Mouse (Mus musculus) intestine, embryonic 16.5 days (tissue): ENCODE data around the gene Ube2s. TPM values are rescaled to one million over a fixed set of nuclear protein-coding genes. Genes with fewer than 3 reads are reported as not detected.
A peak's percentile ranks its signal among the peaks of the same experiment; 100 is the strongest.
"Not testable (repeated sequence)": the region's sequence is repeated elsewhere in the genome, so short reads cannot be mapped to it uniquely, and the experiment has no call there.

Source experiments
- ATAC-seq: fragments of 200-750 bp; cut with Nextera tagmentation; 2 replicates; pipeline ENCODE4 v1.8.0; 2017; ENCODE audit warnings: moderate TSS enrichment, moderate library complexity
- H3K27ac ChIP-seq: fragments of 300-500 bp; sonication (generic); 2 replicates; pipeline ENCODE4 v1.5.1; 2014; ENCODE audit warnings: mild to moderate bottlenecking, low read length
- H3K27me3 ChIP-seq: fragments of 300-500 bp; sonication (generic); replicated peaks from 2 replicates; pipeline ENCODE4 v1.6.1; 2014; ENCODE audit warnings: low read length, control low read depth, mixed read lengths; ENCODE audit not compliant: control insufficient read depth, insufficient read depth
- H3K36me3 ChIP-seq: fragments of 300-500 bp; sonication (generic); 2 replicates; pipeline ENCODE4 v1.6.1; 2014; ENCODE audit warnings: low read length, control low read depth; ENCODE audit not compliant: control insufficient read depth, insufficient read depth
- H3K4me1 ChIP-seq: fragments of 300-500 bp; sonication (generic); 2 replicates; pipeline ENCODE4 v1.6.1; 2014; ENCODE audit warnings: low read length, control low read depth, mixed read lengths; ENCODE audit not compliant: control insufficient read depth, insufficient read depth
- H3K4me2 ChIP-seq: fragments of 300-500 bp; sonication (generic); 2 replicates; pipeline ENCODE4 v1.6.1; 2014; ENCODE audit warnings: low read depth, low read length, control low read depth
- H3K4me3 ChIP-seq: fragments of 300-500 bp; sonication (generic); 2 replicates; pipeline ENCODE4 v1.5.1; 2014; ENCODE audit warnings: mild to moderate bottlenecking, low read length
- H3K9ac ChIP-seq: fragments of 300-500 bp; sonication (generic); 2 replicates; pipeline ENCODE4 v1.6.1; 2014; ENCODE audit warnings: low read depth, low read length
- H3K9me3 ChIP-seq: fragments of 300-500 bp; sonication (generic); 2 replicates; pipeline ENCODE4 v1.6.1; 2016; ENCODE audit warnings: low read length, control low read depth; ENCODE audit not compliant: control insufficient read depth
- WGBS: fragments of 180-500 bp; shearing (Covaris S2); extraction: QIAGEN DNeasy Blood & Tissue Kit; methylation state at CpG from one replicate; pipeline ENCODE4 v1.1.7; 2014; 5-methylcytosine and 5-hydroxymethylcytosine counted together
- polyA plus RNA-seq: library from polyadenylated mRNA; unstranded; fragments of >200 nt; fragmentation: Nextera tagmentation; extraction: Ambion mirVana; gene quantifications from 2 replicates; pipeline ENCODE4 v1.2.1, GENCODE M21; 2015

The Ube2s gene
- polyA plus RNA-seq, 1 experiment from 2014 or later: 256 TPM

DNA sequence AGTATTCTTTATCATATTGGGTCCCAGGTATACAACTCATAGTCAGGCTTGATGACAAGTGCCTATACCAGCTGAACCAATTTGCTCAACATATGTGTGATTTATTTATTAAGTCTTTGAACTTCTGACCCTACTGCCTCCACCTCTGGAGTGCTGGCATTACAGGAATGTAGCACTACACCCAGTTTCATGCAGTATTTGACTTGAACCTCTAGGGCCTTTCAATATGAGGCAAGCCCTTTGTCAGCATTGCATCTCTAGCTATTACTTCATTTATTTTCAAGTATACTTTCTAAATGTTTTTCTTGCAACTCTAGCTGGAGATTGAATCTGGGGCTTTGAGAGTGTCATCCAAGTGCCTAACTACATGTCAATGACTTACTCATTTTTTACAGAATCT lies 10.1 kb downstream of the Ube2s start:
- no peaks in the 10 kb centered on the region for H3K27me3 ChIP-seq

DNA sequence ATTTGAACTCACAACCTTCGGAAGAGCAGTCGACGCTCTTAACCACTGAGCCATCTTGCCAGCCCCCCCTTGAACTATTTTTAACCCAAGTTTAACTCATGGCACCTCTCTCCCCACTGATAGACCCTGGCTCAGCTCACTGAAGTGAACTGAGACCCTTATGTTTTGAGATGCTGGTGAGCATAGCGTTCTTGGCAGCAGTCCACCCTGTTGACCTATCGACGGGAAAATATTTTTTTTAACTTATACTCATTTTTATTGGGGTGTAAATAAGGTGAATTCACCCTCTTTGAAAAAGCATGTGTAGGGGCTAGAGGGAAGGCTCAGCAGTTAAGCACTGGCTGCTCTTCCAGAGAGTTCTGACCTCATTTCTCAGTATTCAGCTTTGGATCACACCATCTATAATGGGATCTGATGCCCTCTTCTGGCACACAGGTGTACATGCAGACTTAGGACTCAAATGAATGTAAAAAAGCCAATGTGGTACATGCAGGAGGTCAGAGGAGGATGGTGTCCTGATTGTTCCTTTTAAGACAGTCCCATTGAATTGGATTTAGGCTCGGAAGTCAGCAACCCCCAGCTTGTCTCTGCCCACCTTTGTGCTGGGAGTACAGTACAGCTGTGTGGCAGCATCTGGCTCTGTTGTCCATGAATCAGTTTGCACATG lies 16.5 kb downstream of the Ube2s start:
- no peak overlapping the region; the same call in 1 of the 2 replicates for H3K27ac ChIP-seq
- H3K36me3 ChIP-seq: peaks cover 19% of the 10 kb centered on the region
- H3K4me1 ChIP-seq: peaks cover 17% of the 10 kb centered on the region
- no peak overlapping the region for H3K4me3 ChIP-seq
- WGBS: 70% methylated on average over 7 of the region's 7 CpGs
- H3K27me3 ChIP-seq: no peaks in the 10 kb centered on the region
- 0 out of 2 replicates have a peak, but pooled peaks have one; percentile 2 for ATAC-seq
- no peak overlapping the region for H3K9ac ChIP-seq
- no peaks in the 10 kb centered on the region for H3K9me3 ChIP-seq
- H3K4me2 ChIP-seq: no peak overlapping the region

More for the DNA sequence above, 10.1 kb downstream of the Ube2s start:
- ATAC-seq: no peak
- no peaks in the 10 kb centered on the region for H3K9me3 ChIP-seq
- H3K9ac ChIP-seq: no peak overlapping the region
- H3K36me3 ChIP-seq: peaks cover 11% of the 10 kb centered on the region; the same call in 1 of the 2 replicates
- H3K4me3 ChIP-seq: no peak overlapping the region
- H3K4me2 ChIP-seq: no peak overlapping the region
- H3K4me1 ChIP-seq: no peaks in the 10 kb centered on the region
- H3K27ac ChIP-seq: no peak overlapping the region

DNA sequence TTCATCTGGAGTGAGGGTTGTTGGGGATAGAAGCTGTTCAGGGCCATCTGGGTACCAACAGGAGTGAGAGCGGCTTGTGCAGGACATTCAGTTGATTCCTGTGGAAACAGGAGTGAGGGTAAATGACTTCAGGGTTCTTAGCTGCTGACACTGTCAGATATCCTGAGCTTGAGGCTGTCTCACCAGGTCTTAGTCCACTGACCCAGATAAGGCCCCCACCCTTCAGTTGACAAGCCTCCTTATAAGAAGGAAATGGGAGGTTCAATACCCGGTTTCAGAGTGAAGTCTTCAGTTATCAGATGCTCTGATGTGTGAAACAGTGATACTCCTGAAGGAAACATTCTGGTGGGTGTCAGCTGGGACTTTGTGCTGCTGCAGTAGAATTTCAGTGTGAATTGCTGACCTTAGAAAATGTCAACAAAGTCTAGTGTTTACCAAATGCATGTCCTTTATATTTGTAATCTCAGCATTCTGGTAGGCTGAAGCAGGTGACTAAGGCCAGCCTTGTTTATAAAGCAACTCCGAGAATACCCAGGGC lies 17.7 kb downstream of the Ube2s start:
- peak overlapping the region; percentile 56 for H3K27ac ChIP-seq
- no peaks in the 10 kb centered on the region for H3K27me3 ChIP-seq
- ATAC-seq: peak; percentile 12; the same call in 1 of the 2 replicates
- 76% methylated on average over 3 of the region's 3 CpGs for WGBS
- no peaks in the 10 kb centered on the region for H3K9me3 ChIP-seq
- H3K36me3 ChIP-seq: peaks cover 19% of the 10 kb centered on the region
- peak overlapping the region; percentile 87; the same call in 1 of the 2 replicates for H3K4me3 ChIP-seq
- H3K4me2 ChIP-seq: peak overlapping the region; percentile 92; the same call in 1 of the 2 replicates
- peaks cover 20% of the 10 kb centered on the region for H3K4me1 ChIP-seq
- H3K9ac ChIP-seq: peak overlapping the region; percentile 97; the same call in 1 of the 2 replicates

GRCm38 (mm10) chr7:4793674-4794073 lies 18.7 kb downstream of the Ube2s start:
- no peaks in the 10 kb centered on the region for H3K27me3 ChIP-seq
- peaks cover 19% of the 10 kb centered on the region for H3K36me3 ChIP-seq
- no peaks in the 10 kb centered on the region for H3K9me3 ChIP-seq
- no peak for ATAC-seq
- H3K4me3 ChIP-seq: peak overlapping the region; percentile 87
- peaks cover 23% of the 10 kb centered on the region for H3K4me1 ChIP-seq
- peak overlapping the region; percentile 92 for H3K4me2 ChIP-seq
- peak overlapping the region; percentile 95 for H3K27ac ChIP-seq
- H3K9ac ChIP-seq: peak overlapping the region; percentile 97
- WGBS: 35% methylated on average over 4 of the region's 4 CpGs

- not testable (repeated sequence) for H3K27me3 ChIP-seq
- peak; percentile 7; the same call in 1 of the 2 replicates for ATAC-seq
Observed at GRCm38 (mm10) chr7:4793248-4793647, 19.1 kb downstream of the Ube2s start.

DNA sequence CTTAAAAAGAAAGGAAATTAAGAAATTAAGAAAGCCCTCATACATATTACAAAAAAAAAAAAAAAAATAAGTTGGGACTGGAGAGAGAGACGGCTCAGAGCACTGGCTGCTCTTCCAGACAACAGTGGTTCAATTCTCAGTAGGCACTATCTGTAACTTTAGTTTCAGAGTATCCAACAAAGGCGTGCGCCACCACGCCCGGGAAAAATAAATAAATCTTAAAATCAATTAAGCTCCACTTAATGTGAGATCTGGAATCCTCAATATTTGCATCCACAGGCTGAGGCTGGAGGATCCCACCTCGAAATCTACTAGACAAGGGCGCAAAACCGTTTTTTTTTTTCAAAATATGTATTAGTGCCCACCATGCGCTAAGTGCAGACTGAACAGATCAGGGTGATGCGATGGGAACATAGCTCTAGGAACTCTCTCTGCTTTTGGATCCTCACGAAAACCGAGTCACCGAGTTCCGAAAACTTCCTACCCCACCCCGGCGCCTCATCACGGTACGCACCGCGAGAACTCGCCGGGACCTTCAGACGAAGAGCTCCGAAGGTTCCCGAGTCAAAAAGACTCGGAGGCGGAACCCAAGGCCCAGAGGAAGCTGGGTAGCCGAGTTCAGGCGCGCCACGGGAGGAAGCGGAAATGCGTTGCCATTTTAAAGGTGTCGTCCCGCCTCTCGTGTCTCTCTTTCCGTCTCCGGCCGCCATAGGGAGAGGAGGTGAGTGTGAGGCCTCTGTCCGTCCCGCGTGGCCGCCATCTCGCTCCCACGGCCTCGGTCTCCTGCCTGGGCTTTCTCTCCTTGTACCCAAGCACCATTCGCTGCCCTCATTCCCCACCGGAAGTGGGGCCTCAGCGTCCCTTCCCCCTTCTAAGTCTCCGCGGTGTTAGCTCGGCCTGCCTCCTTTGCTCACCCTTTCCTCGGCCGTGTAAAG lies 19.8 kb downstream of the Ube2s start, which contains the start of gene Rpl28:
TSS of gene Rpl28 (plus strand) at position 597 of the 935 bp plus-strand sequence.
- H3K9me3 ChIP-seq: no peaks in the 10 kb centered on the region
- H3K27ac ChIP-seq: peak within 1 kb of the TSS; percentile 97
- peak; percentile 81 for ATAC-seq
- H3K36me3 ChIP-seq: peaks cover 19% of the 10 kb centered on the region
- H3K27me3 ChIP-seq: no peaks in the 10 kb centered on the region
- peak within 1 kb of the TSS; percentile 97 for H3K9ac ChIP-seq
- WGBS: under 1% methylated on average over 53 of the region's 54 CpGs
- peak within 1 kb of the TSS; percentile 87 for H3K4me3 ChIP-seq
- peaks cover 28% of the 10 kb centered on the region for H3K4me1 ChIP-seq
- H3K4me2 ChIP-seq: peak within 1 kb of the TSS; percentile 92

More at GRCm38 (mm10) chr7:4793248-4793647, 19.1 kb downstream of the Ube2s start:
- WGBS: under 1% methylated on average over 31 of the region's 31 CpGs
- peak overlapping the region; percentile 97 for H3K9ac ChIP-seq
- not testable (repeated sequence) for H3K9me3 ChIP-seq
- peaks cover 27% of the 10 kb centered on the region for H3K4me1 ChIP-seq
- H3K4me3 ChIP-seq: peak overlapping the region; percentile 87
- peaks cover 19% of the 10 kb centered on the region for H3K36me3 ChIP-seq
- peak overlapping the region; percentile 92 for H3K4me2 ChIP-seq
- H3K27ac ChIP-seq: peak overlapping the region; percentile 95

DNA sequence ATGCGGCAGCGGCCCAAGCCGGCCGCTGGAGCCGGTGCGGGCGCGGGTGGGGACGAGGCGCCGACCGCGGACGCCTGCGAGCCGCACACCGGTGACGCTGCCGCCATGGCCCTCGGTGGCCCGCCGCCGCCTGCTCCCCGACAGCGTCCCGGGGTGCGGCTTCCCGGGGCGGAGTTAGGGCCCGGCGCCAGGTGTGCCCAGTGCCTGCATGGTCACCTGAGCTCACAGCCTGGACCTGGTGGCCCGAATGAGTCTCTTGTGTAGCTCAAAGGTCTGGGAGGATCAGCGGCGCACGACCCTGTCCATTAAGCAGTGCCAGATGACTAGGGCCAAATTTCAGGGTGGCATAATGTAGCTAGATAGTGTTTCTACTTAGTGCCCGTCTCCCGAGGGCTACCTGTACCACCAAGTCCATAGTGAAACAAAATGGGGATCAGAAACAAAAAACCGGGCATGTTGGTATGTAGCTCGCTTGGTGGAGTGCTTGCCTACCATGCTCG lies 22.9 kb downstream of the Ube2s start, which contains the start of gene Tmem238:
TSS of gene Tmem238 (minus strand) at position 221 of the 500 bp plus-strand sequence.
- H3K4me1 ChIP-seq: peaks cover 20% of the 10 kb centered on the region
- peaks cover 10% of the 10 kb centered on the region; the same call in 1 of the 2 replicates for H3K36me3 ChIP-seq
- peak within 1 kb of the TSS; percentile 91 for H3K4me2 ChIP-seq
- H3K4me3 ChIP-seq: peak within 1 kb of the TSS; percentile 74
- no peaks in the 10 kb centered on the region for H3K9me3 ChIP-seq
- H3K9ac ChIP-seq: peak within 1 kb of the TSS; percentile 88
- peak; percentile 76 for ATAC-seq
- H3K27me3 ChIP-seq: no peaks in the 10 kb centered on the region
- peak within 1 kb of the TSS; percentile 89 for H3K27ac ChIP-seq
- 7% methylated on average over 39 of the region's 40 CpGs for WGBS

GRCm38 (mm10) chr7:4788499-4789435 lies 23.6 kb downstream of the Ube2s start:
- peak; percentile 66 for ATAC-seq
- no peaks in the 10 kb centered on the region for H3K27me3 ChIP-seq
- H3K9me3 ChIP-seq: no peaks in the 10 kb centered on the region
- H3K36me3 ChIP-seq: peaks cover 7% of the 10 kb centered on the region; the same call in 1 of the 2 replicates
- WGBS: 2% methylated on average over 63 of the region's 64 CpGs
- peak overlapping the region; percentile 88 for H3K9ac ChIP-seq
- peaks cover 13% of the 10 kb centered on the region for H3K4me1 ChIP-seq
- peak overlapping the region; percentile 89 for H3K27ac ChIP-seq
- peak overlapping the region; percentile 91 for H3K4me2 ChIP-seq
- peak overlapping the region; percentile 74 for H3K4me3 ChIP-seq
